Mouse (Mus musculus) lung, adult 2 months (tissue): ENCODE data around the gene Tns3. TPM values are rescaled to one million over a fixed set of nuclear protein-coding genes. Genes with fewer than 3 reads are reported as not detected.

Source experiments
- DNase-seq: peaks from one replicate; pipeline ENCODE4 v3.0.0; 2022
- H3K4me1 ChIP-seq: fragments of 200-500 bp; 2 replicates; pipeline ENCODE4 v1.6.1; 2011; ENCODE audit warnings: low read length; ENCODE audit not compliant: control insufficient read depth, insufficient read depth
- H3K4me3 ChIP-seq: fragments of 200-500 bp; replicated peaks from 2 replicates; pipeline ENCODE3; 2011; ENCODE audit warnings: low read depth, mild to moderate bottlenecking, control low read depth, low read length; ENCODE audit errors: extremely low read depth
- CTCF ChIP-seq: fragments of 200-500 bp; IDR thresholded peaks from 2 replicates; pipeline ENCODE4 v1.5.1; 2011; ENCODE audit warnings: mild to moderate bottlenecking, low read length, control low read depth; ENCODE audit not compliant: insufficient read depth
- POLR2A ChIP-seq: fragments of 200-500 bp; IDR thresholded peaks from 2 replicates; pipeline ENCODE4 v1.6.1; 2011; ENCODE audit warnings: low read depth, mild to moderate bottlenecking, control low read depth, low read length, borderline replicate concordance; ENCODE audit errors: extremely low read depth
- WGBS: fragments of 180-500 bp; shearing (Covaris S2); methylation state at CpG from one replicate; pipeline ENCODE4 v1.1.7; 2018; 5-methylcytosine and 5-hydroxymethylcytosine counted together
- polyA plus RNA-seq: library from polyadenylated mRNA; depleted of rRNA; stranded (reverse); fragments of >200 nt; gene quantifications from 2 replicates; pipeline ENCODE4 v1.2.3, GENCODE M21; 2012

Tns3 gene
- polyA plus RNA-seq, 1 experiment, result 160 TPM

DNA sequence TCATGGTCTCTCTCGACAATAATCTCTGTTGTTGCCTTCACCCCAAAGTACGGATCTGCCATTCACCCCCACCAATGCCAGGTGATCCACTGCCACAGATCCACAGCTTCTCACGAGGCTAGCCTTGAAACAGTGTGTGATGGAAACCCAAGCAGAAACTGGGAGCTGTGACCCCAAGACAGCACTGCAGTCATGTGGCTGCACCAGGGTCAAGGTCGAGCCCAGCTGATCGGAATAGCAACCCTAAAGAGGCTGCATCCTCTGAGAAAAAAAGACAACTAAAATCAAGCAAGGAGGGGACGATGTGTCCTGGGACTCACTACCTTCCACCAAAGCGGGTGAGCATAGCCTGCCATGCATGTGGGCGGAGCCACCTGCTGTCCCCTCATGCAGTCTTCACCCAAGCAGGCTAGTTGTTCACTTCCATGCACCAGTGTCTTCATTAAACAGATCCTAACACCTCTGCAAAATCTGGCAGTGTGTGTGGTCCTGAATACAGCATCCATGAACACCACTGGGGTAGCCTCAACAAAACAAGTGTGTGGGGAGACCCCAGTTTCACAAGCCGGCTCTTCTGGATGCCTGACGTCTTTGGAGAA is 12.1 kb downstream of the Tns3 start:
- TF ChIP-seq POLR2A, result no peak
- no peak for TF ChIP-seq CTCF

DNA sequence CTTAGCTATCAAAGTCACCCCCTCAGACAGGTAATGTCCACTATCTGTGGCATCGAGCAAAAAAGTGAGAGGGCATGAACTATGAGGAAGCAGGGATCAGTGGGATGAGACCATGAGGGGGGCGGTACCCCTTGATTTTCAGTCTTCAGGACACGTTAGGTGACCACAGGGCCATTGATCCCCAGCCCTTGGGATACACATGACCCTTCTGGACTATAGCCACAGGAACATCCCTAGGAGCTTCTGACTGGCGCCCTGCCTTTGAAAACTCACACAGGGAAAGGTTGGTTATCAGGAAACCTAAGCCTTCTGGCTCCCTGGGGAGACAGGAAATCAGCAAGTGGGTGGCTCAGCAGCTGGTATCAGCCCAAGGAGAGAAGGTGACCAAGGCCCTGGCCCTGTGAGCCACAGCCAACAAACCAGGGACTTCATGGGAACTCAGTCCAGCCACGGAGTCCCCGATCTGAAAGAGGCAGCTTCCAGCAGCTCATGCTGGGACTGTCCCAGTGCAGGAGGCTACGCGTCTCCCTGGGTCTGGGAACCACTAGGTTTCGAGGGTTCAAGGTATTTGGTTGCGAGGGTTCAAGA is 12.8 kb downstream of the Tns3 start:
- 88% methylated on average over 10 of the region's 10 CpGs for WGBS
- DNase-seq, result no peak
- Histone ChIP-seq H3K4me1 (peaks cover 13% of the 10 kb centered on the region), H3K4me3 (no peak overlapping the region)
- TF ChIP-seq CTCF (no peak), POLR2A (no peak)

More for the DNA sequence above, 12.1 kb downstream of the Tns3 start:
- WGBS, result 78% methylated on average over 10 of the region's 10 CpGs
- no peak overlapping the region for H3K4me3 ChIP-seq
- DNase-seq, result no peak
- H3K4me1 ChIP-seq, result peaks cover 15% of the 10 kb centered on the region

DNA sequence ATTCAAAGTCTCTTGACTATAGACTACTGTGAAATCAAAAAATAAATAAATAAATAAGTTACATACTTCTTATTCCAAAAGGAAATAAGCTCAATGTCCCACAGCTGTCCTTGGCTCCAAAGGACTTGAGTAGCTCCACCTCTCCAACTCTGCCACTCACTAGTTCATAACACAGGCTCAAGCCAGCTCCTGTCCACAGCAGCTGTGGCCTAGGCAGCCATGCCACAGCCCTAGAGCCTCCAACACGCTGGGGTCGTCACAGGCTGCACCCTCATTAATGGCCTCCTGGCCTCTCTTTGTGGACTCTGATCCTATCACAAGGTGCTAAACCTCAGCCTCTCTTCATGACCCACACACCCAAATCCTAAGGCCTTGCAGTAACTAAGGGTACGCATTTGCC is 18.7 kb downstream of the Tns3 start:
- DNase-seq, result no peak
- WGBS, result 75% methylated on average over 3 of the region's 3 CpGs
- Histone ChIP-seq H3K4me3 (no peak overlapping the region), H3K4me1 (peaks cover 3% of the 10 kb centered on the region; the same call in 1 of the 2 replicates)
- TF ChIP-seq POLR2A, result no peak
- TF ChIP-seq CTCF, result no peak

DNA sequence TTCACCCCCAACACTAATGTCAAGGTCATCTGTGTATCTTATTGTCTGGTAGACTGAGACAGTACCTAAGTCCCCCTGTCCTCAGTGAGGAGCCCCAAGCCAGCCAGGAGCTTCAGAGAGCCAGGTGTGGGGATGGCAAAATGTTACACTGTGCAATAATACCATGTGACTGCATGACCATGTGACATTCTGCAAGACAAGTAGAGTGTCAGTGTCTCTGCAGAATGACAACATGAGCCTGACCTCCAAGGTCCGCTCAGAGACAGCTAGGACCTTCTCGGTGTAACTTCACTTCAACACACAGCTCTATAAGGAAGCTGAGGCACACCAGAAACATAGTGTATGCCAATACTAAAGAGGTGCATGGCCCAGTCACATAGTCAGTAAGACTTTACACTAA is 20.1 kb downstream of the Tns3 start:
- DNase-seq, result no peak
- WGBS, result 89% methylated on average over 2 of the region's 2 CpGs
- peaks cover 3% of the 10 kb centered on the region; the same call in 1 of the 2 replicates for H3K4me1 ChIP-seq

DNA sequence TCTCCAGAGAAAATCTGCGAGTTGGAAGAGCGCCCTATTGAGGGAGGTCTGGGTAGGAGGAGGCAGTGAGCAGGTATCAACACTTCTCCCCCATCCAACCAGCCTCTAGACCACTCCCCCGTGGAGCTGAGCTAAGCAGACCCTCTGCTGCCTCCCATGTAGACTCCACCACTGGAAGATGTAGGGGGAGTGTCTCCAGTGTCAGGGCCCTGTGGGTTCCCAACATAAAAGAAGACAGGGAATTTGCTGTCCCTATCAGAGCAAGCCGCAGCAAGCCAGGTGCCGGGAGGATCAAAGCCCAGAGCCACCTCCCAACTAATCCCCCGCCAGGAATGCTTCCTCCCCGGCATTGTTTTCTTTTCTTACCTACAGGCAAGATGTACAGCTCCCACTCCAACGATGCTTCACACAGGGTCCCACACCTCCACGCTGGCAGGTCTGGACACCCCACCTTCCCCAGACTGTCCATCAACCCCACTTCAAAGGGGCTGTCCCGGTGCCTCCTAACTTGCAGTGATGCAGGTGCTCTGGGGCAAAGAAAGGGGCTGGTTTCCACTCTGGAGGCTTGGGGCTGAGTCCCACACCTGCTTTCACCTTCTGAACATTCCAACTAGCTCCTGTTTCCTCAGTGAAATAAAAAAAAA is 22.6 kb downstream of the Tns3 start:
- 58% methylated on average over 10 of the region's 10 CpGs for WGBS
- H3K4me1 ChIP-seq, result peaks cover 3% of the 10 kb centered on the region; the same call in 1 of the 2 replicates
- no peak overlapping the region for H3K4me3 ChIP-seq
- no peak for DNase-seq
- TF ChIP-seq CTCF, result no peak

More for the DNA sequence above, 20.1 kb downstream of the Tns3 start:
- TF ChIP-seq POLR2A, result no peak
- no peak for TF ChIP-seq CTCF
- H3K4me3 ChIP-seq, result no peak overlapping the region

DNA sequence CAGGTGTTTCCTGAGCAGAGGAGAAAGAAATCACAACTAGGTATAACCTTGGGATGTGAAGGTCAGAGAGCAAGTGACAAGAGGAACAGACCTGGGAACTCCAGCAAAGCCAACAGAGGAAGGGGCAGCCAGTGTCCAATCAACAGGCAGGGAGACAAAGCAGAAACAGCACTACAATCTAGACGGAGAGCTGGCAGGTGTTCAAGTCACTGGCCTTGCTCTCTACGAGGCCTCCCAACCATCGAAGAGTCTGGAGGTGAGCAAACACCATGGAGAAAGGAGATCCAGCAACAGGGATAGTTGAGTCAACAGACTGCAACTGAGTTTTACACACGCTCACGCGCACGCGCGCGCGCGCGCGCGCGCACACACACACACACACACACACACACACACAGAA is 24.6 kb downstream of the Tns3 start:
- no peak for DNase-seq
- TF ChIP-seq POLR2A (no peak), CTCF (no peak)
- Histone ChIP-seq H3K4me3 (no peak overlapping the region), H3K4me1 (peaks cover 3% of the 10 kb centered on the region; the same call in 1 of the 2 replicates)
- WGBS, result 83% methylated on average over 16 of the region's 16 CpGs

DNA sequence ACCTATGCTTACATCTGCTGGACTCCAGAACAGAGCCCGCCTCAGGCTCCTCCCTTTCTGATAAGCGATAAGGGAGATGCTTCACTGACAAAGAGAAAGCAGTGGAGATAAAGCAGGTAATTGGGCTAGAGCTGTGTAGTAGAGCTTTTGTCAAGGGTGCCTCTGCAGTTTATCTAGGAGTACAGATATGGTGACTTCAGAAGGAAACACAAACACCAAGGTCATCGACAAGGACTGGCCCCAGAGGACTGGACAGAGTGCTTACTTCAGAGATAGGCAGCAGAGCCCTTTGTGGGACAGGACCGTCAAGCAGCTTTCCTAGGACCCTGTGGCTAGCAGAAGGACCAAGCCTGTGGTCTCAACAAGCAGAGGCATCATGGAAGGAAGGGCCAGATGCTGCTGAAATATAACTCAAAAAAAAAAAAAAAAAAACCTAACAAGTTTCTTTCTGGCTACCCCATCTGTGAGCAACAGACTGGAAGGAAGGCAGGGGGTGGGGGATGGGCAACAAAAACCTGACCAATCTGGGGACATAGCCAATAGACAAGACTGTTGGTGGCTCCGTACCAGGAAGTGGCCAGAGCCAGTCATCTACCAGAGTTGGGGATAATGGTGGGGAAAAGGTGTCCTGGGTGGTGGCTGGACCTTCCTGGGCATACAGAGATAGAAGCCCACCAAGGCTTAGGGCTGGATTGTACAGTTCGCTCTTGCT is 25.2 kb downstream of the Tns3 start:
- WGBS, result 78% methylated on average over 6 of the region's 6 CpGs
- TF ChIP-seq POLR2A (no peak), CTCF (no peak)
- H3K4me3 ChIP-seq, result no peak overlapping the region
- H3K4me1 ChIP-seq, result peaks cover 3% of the 10 kb centered on the region; the same call in 1 of the 2 replicates
- no peak for DNase-seq

DNA sequence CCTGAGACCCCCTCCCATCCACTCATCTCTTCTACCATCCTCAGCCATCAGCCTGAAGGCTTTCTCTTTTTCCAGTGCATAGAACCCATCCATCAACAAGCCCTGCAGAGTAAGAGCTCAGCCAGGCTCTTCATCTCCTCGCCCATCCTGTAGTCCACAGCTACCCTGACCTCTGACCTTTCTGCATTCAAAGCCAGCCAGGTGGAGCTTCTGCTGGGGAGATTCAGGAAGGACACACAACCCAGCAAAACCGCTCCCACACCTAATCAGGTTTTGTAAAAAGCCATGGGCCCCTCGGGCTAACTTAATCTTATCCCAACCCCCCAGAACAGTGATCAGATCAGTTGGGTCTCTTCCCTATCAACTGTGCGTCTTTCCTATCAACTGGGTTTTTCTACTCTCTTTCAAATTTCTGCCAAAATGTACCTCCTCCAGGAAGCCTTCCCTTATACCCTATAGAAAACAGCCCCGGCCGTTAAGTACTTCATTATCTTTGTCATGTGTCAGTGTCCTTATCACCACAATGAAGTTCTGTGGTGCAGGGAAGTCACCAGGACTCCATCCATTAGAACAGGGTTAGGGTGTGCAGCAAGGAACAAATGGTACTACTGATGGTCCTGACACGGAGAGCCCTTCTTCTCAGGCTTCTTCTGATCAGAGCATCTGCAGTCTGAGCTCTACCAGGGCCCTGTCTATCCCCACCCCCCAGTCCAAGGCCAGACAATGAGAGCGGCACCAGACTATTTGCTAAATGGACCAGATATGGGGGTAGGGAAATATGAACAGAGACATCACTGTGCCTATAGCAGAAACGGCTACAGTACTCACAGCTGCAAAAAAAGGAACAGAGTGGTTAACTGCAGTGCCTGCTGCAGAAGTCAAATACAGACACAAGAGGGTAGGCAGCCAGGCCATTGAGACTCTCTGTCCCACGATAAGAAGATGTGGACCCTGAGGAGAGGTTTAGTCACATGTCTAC is 26.6 kb downstream of the Tns3 start:
- no peak for DNase-seq
- WGBS, result 72% methylated on average over 10 of the region's 10 CpGs
- no peak overlapping the region for H3K4me3 ChIP-seq
- TF ChIP-seq POLR2A (no peak), CTCF (no peak)
- peaks cover 3% of the 10 kb centered on the region; the same call in 1 of the 2 replicates for H3K4me1 ChIP-seq
